Mouse (Mus musculus) stomach, embryonic 16.5 days (tissue): ENCODE measurements around the gene Atg10. TPM values are rescaled to one million over a fixed set of nuclear protein-coding genes. Genes with fewer than 3 reads are reported as not detected.

Source experiments
- ATAC-seq: fragments of 200-750 bp; cut with Nextera tagmentation; 2 replicates; pipeline ENCODE4 v1.8.0; 2017; ENCODE audit warnings: moderate number of reproducible peaks, moderate TSS enrichment; ENCODE audit not compliant: insufficient read depth, low FRiP score
- H3K27ac ChIP-seq: fragments of 300-500 bp; sonication (generic); 2 replicates; pipeline ENCODE4 v1.5.1; 2014; ENCODE audit warnings: low read length
- H3K27me3 ChIP-seq: fragments of 300-500 bp; sonication (generic); 2 replicates; pipeline ENCODE4 v1.6.1; 2014; ENCODE audit warnings: low read length, control low read depth, mixed read lengths; ENCODE audit not compliant: control insufficient read depth, insufficient read depth
- H3K36me3 ChIP-seq: fragments of 300-500 bp; sonication (generic); 2 replicates; pipeline ENCODE4 v1.6.1; 2014; ENCODE audit warnings: low read length; ENCODE audit not compliant: control insufficient read depth, insufficient read depth
- H3K4me1 ChIP-seq: fragments of 300-500 bp; sonication (generic); 2 replicates; pipeline ENCODE4 v1.6.1; 2014; ENCODE audit warnings: low read length, control low read depth, mixed read lengths; ENCODE audit not compliant: control insufficient read depth, insufficient read depth
- H3K4me2 ChIP-seq: fragments of 300-500 bp; sonication (generic); 2 replicates; pipeline ENCODE4 v1.6.1; 2014; ENCODE audit warnings: low read depth, low read length, mixed read lengths
- H3K4me3 ChIP-seq: fragments of 300-500 bp; sonication (generic); replicated peaks from 2 replicates; pipeline ENCODE4 v1.5.1; 2014; ENCODE audit warnings: mild to moderate bottlenecking, low read length
- H3K9ac ChIP-seq: fragments of 300-500 bp; sonication (generic); 2 replicates; pipeline ENCODE4 v1.6.1; 2014; ENCODE audit warnings: low read length
- H3K9me3 ChIP-seq: fragments of 300-500 bp; sonication (generic); replicated peaks from 2 replicates; pipeline ENCODE4 v1.6.1; 2016; ENCODE audit warnings: low read length, control low read depth; ENCODE audit not compliant: control insufficient read depth
- WGBS: fragments of 180-500 bp; shearing (Covaris S2); extraction: QIAGEN DNeasy Blood & Tissue Kit; methylation state at CpG from one replicate; pipeline ENCODE4 v1.1.7; 2014; 5-methylcytosine and 5-hydroxymethylcytosine counted together
- polyA plus RNA-seq: library from polyadenylated mRNA; unstranded; fragments of >200 nt; fragmentation: Nextera tagmentation; extraction: Ambion mirVana; gene quantifications from 2 replicates; pipeline ENCODE4 v1.2.1, GENCODE M21; 2015

Gene Atg10
- polyA plus RNA-seq, 1 experiment from 2014 or later, result 15.2 TPM

DNA sequence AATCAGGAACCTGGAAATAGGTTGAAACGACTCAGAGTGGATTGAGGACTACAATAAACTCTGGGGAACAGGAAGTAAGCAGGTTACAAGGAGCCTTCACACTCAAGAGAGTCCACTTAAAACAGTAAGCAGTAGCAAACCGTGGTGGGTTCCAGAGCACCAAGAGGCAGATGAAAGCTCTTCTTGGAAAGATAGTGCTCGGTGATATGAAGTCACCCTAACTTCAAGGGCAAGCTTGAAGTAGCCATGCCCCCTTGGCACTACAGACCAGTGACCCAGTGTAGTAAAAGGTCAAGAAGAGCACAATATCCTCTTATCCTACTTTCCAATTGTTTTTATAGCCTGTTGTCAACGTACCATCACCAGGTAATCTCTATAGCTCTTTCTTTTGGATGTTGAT, 2.1 kb downstream of the Atg10 start:
- Histone ChIP-seq H3K36me3 (no peaks in the 10 kb centered on the region), H3K4me3 (no peak overlapping the region), H3K4me2 (no peak overlapping the region), H3K27me3 (no peaks in the 10 kb centered on the region), H3K9ac (no peak overlapping the region), H3K9me3 (no peaks in the 10 kb centered on the region), H3K4me1 (0 out of 2 replicates have a peak, but pooled peaks cover 4% of the 10 kb centered on the region), H3K27ac (no peak overlapping the region)
- no peak for ATAC-seq
- WGBS, result 80% methylated on average over 4 of the region's 4 CpGs

DNA sequence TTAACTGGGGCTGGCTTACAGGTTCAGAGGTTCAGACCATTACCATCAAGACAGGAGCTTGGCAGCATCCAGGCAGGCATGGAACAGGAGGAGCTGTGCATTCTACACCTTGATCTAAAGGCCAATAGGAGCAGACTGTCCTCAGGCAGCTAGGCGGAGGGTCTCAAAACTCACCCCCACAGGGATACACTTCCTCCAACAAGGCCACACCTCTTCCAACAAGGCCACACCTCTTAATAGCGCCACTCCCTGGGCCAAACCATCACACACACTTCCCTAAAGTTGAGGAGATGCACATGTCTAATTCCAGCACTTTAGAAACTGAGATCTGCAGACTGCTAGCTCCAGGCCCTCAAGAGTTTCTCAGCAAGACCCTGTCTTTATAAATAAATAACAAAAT, 6.1 kb downstream of the Atg10 start:
- Histone ChIP-seq H3K4me2 (no peak overlapping the region), H3K9ac (no peak overlapping the region)

DNA sequence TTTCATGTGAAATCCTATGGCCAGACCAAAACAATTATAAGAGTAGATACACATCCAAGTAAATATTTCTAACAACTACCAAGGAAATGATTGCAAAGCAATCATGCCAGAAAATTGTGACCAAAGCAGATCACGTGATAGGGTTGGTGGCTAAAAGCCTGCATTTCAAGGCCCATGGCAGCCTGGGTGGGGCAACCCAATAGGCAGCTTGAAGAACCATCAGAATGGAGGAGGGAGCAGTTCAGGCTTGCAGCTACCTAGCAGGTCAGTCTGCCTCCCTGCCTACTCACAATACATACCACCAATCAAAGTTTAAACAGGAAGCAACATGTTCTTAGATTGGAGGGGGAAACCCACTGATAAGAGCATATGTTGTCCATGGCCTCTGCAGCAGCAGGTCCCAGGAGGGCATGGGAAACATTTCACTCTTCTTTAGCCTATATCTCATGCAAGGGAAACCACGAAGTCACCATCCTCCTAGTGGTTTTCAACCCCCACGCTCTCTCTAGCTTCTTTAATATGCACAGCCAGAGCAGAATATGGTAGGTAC, 7.0 kb downstream of the Atg10 start:
- no peaks in the 10 kb centered on the region for H3K27me3 ChIP-seq
- no peak overlapping the region for H3K4me2 ChIP-seq
- H3K4me1 ChIP-seq, result no peaks in the 10 kb centered on the region
- H3K27ac ChIP-seq, result peak overlapping the region; percentile 62; the same call in 1 of the 2 replicates
- WGBS, result 81% methylated on average over 3 of the region's 3 CpGs
- H3K36me3 ChIP-seq, result no peaks in the 10 kb centered on the region
- H3K9me3 ChIP-seq, result no peaks in the 10 kb centered on the region
- peak; percentile 21; the same call in 1 of the 2 replicates for ATAC-seq
- H3K9ac ChIP-seq, result 0 out of 2 replicates have a peak overlapping the region, but pooled peaks have one; percentile 11
- H3K4me3 ChIP-seq, result no peak overlapping the region

More for the DNA sequence above, 6.1 kb downstream of the Atg10 start:
- 83% methylated on average over 2 of the region's 2 CpGs for WGBS
- Histone ChIP-seq H3K36me3 (no peaks in the 10 kb centered on the region), H3K27me3 (no peaks in the 10 kb centered on the region), H3K4me3 (no peak overlapping the region), H3K9me3 (no peaks in the 10 kb centered on the region), H3K4me1 (no peaks in the 10 kb centered on the region), H3K27ac (no peak overlapping the region)
- no peak for ATAC-seq

DNA sequence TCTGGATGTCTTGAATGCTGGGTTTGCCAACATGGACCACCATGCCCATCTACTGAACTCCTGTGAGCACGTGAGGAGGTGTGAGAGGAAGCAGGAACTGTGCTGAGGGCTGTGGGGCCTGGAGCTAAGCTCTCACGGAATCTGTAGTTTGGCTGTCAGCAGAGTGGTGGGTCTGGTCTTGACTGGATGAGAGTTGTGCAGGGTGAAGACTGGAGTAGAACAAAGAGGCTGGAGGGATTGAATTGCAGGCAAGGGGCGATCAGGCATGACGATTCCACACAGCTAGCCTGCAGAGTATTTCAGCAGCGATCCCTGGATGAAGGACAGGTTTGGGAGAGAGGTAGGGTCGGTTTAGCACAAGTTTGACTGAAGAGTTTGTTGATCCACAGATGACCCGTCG, 10.8 kb downstream of the Atg10 start:
- no peak overlapping the region for H3K27ac ChIP-seq
- no peak overlapping the region for H3K4me2 ChIP-seq
- H3K4me1 ChIP-seq, result no peaks in the 10 kb centered on the region
- H3K9ac ChIP-seq, result no peak overlapping the region
- ATAC-seq, result no peak
- H3K36me3 ChIP-seq, result no peaks in the 10 kb centered on the region
- H3K4me3 ChIP-seq, result no peak overlapping the region
- H3K9me3 ChIP-seq, result no peaks in the 10 kb centered on the region
- WGBS, result 92% methylated on average over 8 of the region's 8 CpGs
- no peaks in the 10 kb centered on the region for H3K27me3 ChIP-seq

DNA sequence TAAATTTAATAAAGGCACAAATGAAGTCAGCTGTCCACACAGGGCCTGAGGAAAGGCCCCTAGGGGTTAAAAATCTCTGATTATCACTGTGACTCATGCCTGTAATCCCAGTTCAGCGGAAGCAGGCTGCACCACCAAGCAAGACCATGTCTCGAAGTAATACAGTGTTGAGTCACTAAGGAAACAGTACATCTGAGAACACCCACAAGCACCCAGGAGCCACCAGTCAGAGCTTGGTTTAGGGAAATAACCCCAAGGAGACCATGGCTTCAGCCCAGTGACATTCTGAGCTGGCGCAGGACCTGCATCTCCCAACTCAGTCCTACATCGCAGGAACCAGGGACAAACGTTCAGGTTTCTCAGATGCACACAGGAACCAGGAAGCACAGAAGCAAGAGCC, 17.5 kb downstream of the Atg10 start:
- H3K4me1 ChIP-seq, result no peaks in the 10 kb centered on the region
- 64% methylated on average over 5 of the region's 5 CpGs for WGBS
- ATAC-seq, result peak; percentile 75
- H3K36me3 ChIP-seq, result no peaks in the 10 kb centered on the region
- no peaks in the 10 kb centered on the region for H3K9me3 ChIP-seq
- peak overlapping the region; percentile 66 for H3K27ac ChIP-seq
- H3K9ac ChIP-seq, result no peak overlapping the region
- H3K4me3 ChIP-seq, result no peak overlapping the region
- H3K27me3 ChIP-seq, result no peaks in the 10 kb centered on the region
- H3K4me2 ChIP-seq, result no peak overlapping the region

DNA sequence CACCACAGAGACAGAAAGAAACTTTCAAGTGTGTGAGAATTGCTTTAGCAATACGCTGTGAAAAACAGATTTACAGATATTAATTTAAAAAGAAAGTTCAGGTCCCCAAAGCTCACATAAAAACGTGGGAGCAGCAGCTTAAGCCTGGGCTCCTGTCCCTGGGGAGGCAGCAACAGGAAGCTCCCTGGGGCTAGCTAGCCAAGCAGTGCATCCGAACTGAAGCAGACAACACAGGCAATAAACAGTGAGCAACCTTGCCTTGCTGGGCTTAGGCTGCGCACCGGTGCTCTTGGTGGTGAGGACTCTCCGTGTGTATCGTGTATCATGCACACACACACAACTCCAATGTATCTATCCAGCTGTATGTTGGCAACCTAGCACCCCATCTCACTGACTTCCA, 21.2 kb downstream of the Atg10 start:
- no peak overlapping the region for H3K4me2 ChIP-seq
- H3K27me3 ChIP-seq, result no peaks in the 10 kb centered on the region
- no peak overlapping the region for H3K9ac ChIP-seq
- WGBS, result 80% methylated on average over 7 of the region's 7 CpGs
- no peaks in the 10 kb centered on the region for H3K36me3 ChIP-seq
- H3K27ac ChIP-seq, result no peak overlapping the region
- ATAC-seq, result no peak
- H3K9me3 ChIP-seq, result no peaks in the 10 kb centered on the region
- H3K4me3 ChIP-seq, result no peak overlapping the region
- H3K4me1 ChIP-seq, result no peaks in the 10 kb centered on the region

DNA sequence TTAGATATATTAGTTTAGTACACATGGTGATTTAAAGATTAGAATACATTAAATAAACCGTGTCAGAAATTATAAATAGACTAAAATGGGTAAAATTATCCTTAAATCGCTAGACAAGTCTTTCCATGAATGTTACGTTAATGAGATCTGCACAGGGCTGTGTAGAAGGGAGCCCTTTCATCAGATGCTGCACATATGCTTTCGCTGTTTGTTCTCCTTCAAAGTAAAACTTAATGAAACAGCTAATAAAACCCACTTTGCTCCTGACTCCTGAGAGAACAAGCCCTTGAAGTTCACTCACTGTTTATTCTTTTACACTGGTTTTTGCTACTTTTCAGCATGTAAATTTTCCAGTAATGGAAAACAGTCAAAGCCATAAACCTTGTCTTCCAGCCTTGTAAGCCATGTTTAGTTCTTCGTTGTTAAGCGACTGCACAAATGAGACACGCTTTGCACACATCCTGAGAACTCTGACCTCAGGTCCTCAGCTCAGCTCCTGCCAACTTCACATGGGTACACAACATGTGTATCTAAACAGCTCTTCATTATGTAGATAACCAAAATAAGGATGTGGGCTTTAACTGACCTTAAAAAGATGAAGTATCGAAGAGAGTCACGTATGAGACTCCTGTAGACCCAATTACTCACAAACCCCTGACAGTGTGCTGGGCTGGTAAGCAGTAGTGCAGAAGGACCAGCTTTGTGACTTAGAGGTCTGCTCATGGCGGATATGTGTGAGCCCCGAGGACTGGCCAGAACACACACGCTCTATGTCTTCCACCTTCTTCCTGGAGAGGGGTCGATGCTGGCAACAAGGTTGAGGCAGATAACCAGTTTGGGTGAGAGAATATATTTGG, 36.2 kb downstream of the Atg10 start:
- H3K4me3 ChIP-seq, result no peak overlapping the region
- H3K4me2 ChIP-seq, result no peak overlapping the region
- no peaks in the 10 kb centered on the region for H3K27me3 ChIP-seq
- H3K27ac ChIP-seq, result no peak overlapping the region
- 81% methylated on average over 13 of the region's 13 CpGs for WGBS
- H3K36me3 ChIP-seq, result no peaks in the 10 kb centered on the region
- H3K4me1 ChIP-seq, result no peaks in the 10 kb centered on the region
- ATAC-seq, result no peak
- no peak overlapping the region for H3K9ac ChIP-seq
- H3K9me3 ChIP-seq, result no peaks in the 10 kb centered on the region

DNA sequence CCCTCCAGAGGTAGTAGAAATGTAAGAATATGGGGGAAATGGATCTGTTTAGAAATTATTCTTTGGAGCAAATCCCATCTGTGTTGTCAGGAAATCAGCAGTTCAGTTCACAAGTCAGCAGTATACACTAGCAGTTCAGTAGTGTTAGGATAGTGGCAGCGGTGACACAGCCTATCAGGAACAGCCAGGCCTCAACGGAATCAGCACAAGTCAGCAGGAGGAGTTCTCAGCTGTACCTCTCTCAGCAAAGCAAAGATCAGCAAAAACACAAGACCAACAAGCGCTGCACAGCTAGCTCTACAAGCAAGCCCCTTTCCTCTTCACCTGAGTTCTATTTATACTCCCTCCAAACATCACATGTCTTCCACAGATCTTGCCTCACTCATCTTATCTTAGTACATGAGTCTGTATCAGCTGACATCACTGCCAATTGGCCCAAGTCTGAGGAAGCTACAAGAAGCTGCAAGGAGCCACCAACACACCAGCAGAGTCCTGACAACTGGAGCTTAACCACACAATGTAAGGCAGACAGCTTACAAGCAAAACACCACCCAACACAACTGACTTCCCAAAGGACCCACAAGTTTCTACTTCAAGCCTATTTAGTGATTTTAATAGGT, 38.4 kb downstream of the Atg10 start:
- Histone ChIP-seq H3K36me3 (no peaks in the 10 kb centered on the region), H3K4me2 (no peak overlapping the region), H3K9me3 (no peaks in the 10 kb centered on the region), H3K4me1 (no peaks in the 10 kb centered on the region), H3K4me3 (no peak overlapping the region), H3K27me3 (no peaks in the 10 kb centered on the region), H3K27ac (no peak overlapping the region), H3K9ac (no peak overlapping the region)
- ATAC-seq, result no peak
- WGBS, result 83% methylated on average over 3 of the region's 3 CpGs

DNA sequence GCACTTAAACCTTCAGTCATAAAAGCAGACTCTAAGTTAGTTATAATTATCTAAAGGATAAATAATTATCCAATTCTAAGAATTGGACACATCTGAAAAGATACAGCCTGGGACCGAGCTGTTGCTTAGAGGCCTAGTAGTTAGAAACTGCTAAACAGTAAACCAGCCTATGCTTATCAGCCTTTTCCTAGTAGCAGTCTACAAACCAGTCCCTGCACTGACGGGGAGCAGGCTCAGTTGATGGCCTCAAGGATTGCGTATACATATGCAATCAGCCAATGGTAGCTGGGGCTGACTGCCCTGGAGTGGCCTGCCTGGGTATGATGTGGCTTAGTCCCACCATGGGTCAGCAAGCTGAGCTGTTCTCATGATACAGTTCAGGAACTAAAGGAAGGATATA, 39.5 kb downstream of the Atg10 start:
- WGBS, result 74% methylated on average over 3 of the region's 3 CpGs
- Histone ChIP-seq H3K9me3 (no peaks in the 10 kb centered on the region), H3K4me1 (no peaks in the 10 kb centered on the region), H3K4me2 (no peak overlapping the region), H3K27ac (no peak overlapping the region), H3K27me3 (no peaks in the 10 kb centered on the region), H3K9ac (no peak overlapping the region), H3K4me3 (no peak overlapping the region), H3K36me3 (no peaks in the 10 kb centered on the region)
- ATAC-seq, result no peak
